Mouse (Mus musculus): ENCODE data around the gene Ccr10. TPM values are rescaled to one million over a fixed set of nuclear protein-coding genes. Genes with fewer than 3 reads are reported as not detected.

Ccr10 gene
- 1 to 10 TPM in 1 of 2 experiments, under 1 TPM in 1; 0.44 to 1.5 TPM for total RNA-seq (2023)

DNA sequence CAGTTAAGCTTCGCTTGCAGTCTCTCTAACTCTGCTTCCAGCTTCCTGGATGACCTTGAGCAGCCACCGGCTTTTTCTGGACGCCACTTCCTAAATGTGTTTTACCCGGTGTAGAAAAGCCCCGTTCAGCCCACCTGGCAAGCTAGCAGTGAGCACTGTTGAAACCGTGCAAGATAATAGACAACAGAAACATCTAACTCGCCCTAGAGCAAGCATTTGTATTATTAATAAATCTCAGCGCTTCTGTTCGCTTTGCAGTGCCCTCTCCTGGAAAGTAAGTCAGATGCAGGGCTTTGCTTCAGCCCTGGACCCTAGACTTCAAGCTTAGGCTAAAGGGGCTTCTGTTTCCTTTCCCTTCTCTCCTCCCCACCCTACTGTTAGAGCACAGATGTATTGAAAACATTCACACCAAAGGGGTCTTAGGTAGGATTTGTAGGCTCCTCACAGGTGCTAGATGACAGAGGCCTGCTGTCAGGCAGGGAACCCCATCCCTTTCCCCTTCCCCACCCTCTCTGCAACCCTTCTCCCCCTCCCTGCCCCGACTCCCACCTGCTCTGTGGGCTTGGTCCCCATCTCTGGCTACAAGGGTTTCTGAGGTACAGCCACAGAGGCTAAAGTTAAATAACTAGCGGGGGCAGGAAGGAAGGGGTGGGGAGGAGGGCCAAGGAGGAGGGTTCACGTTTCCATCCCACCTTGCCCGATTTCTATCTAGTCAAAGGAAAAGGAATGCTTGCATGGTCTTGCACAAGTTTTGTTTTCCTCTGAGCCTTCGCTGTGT lies at the start of gene Ccr10:
Gene Ccr10 (minus strand): TSS at position 593 of the 778 bp plus-strand sequence.

DNA sequence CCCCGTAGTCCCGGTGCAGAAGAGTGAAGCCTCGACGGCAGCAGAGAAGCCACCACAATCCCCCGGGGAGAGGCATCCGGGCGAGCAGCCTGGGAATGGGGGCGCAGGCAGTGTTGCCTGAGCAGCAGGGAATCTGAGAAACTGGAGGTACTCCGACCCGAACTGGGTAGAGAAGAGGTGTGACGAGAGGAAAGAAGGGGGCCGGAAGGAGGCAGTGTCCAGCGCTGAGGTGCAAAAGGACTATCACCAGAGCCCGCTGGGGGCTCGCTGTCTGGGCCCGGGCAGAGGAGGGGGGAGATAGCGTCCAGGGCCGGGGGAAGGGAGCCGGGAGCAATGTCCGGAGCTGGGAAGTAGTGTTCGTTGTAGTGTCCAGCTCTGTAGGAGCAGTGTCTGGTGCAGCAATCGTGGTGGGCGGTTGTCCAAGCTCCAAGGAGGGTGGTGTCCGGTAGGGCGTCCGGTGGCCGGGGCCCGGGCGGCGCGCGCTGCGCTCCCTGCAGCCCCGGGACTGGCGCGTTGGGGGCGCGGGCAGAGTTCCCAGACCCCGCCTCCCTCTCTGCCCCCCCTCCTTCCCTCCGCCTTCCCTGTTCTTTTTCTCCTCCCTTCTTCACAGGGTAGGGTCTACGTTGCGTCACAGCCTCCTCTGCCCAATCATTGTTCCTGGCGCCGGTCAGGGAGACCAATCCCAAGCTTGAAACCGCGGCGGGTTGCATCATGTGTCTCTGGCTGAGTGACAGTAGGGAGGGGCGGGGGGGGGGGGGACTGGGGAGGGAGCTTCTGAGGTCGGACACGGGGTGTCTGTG lies 4.2 kb downstream of the Ccr10 start, which contains the start of gene Plekhh3:
Gene Plekhh3 (minus strand): TSS at position 541 of the 800 bp plus-strand sequence.

DNA sequence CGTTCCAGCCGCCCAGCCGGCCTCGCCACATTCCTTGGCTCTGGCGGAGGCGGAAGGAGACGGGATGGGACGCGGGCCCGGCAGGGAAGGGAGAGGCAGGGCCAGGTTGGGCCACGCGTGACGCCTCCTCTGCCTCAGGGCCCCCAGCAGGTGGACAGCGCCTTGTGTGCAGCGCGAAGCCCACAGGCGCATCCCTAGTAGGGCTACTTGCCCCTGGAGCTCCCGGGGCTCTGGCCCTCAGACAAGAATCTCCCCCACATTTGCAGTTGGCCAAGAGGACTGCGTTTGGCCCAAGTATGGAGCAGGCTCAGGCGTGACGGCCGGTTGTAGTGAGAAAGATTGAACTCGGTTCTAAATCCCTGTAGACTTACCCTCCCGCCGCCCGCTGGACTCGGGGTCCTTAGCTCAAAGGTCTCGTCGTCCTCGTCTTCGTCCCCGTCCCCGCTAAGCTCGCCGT lies 4.9 kb downstream of the Ccr10 start, which contains the start of gene Cntnap1:
Gene Cntnap1 (plus strand): TSS at position 170 of the 457 bp plus-strand sequence.

DNA sequence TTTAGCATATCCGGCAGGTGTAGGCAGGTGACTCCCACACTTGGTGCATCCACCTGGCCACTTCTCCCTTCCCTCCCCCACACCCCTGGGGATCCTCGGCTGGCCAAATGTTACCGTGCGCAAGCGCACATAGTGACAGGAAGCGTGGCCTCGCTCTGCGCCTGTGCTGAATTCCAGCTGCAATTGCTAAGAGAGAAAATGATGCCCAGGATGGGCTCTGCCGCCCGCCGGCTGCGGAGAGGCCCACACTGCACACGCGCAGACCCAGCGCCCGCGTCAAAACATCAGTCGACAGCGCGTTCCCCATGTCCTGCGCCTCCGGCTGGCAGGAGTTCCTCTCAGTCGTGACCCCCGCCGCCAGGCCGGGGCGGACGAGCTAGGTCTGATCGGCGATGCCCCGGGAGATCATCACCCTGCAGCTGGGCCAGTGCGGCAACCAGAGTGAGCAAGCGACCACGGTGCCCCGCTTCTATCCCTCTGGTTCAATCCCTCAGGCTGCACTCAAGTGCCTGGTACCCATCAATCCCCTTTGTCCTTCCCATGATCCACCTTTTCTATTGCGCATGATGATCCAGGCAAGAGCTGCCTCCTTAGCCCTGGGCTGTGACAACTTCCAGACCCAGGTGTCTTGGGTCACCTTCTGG lies 19.4 kb downstream of the Ccr10 start, which contains the start of gene Tubg2:
Gene Tubg2 (plus strand): TSS at position 180 of the 644 bp plus-strand sequence.

Other genes with a start within 250 kb of the Ccr10 start
- 100 to 1,000 TPM; 263 to 271 TPM for gene Stat3, start 235.9 kb downstream of the Ccr10 start, total RNA-seq (2023)
- gene Cavin1, start 204.6 kb downstream of the Ccr10 start, total RNA-seq (2023) = under 1 TPM; 0.27 to 0.82 TPM
- 1 to 10 TPM; 2.2 to 4.0 TPM for gene Atp6v0a1, start 166.0 kb downstream of the Ccr10 start, total RNA-seq (2023)
- 10 to 100 TPM in 1 of 2 experiments, 1 to 10 TPM in 1; 8.9 to 17.3 TPM for gene Naglu, start 105.4 kb downstream of the Ccr10 start, total RNA-seq (2023)
- gene Hsd17b1, start 97.0 kb downstream of the Ccr10 start, total RNA-seq (2023) = 1 to 10 TPM; 1.3 to 1.7 TPM
- gene Coasy, start 92.9 kb downstream of the Ccr10 start, total RNA-seq (2023) = 10 to 100 TPM; 12.7 to 17.8 TPM
- 10 to 100 TPM; 37.2 to 41.9 TPM for gene Mlx, start 88.2 kb downstream of the Ccr10 start, total RNA-seq (2023)
- gene Psmc3ip, start 80.0 kb downstream of the Ccr10 start, total RNA-seq (2023) = 1 to 10 TPM; 2.7 to 4.0 TPM
- 10 to 100 TPM; 80.7 to 89.4 TPM for gene Retreg3, start 55.5 kb downstream of the Ccr10 start, total RNA-seq (2023)
- 10 to 100 TPM; 16.2 to 19.9 TPM for gene Tubg1, start 55.5 kb downstream of the Ccr10 start, total RNA-seq (2023)
- 1 to 10 TPM; 2.3 to 2.7 TPM for gene Tubg2, start 19.5 kb downstream of the Ccr10 start, total RNA-seq (2023)
- under 1 TPM; 0.24 to 0.44 TPM for gene Cntnap1, start 4.9 kb downstream of the Ccr10 start, total RNA-seq (2023)
- gene Plekhh3, start 4.1 kb downstream of the Ccr10 start, total RNA-seq (2023) = 1 to 10 TPM in 1 of 2 experiments, under 1 TPM in 1; 0.73 to 1.1 TPM
- gene Ezh1, start 51.0 kb upstream of the Ccr10 start, total RNA-seq (2023) = 10 to 100 TPM; 89.4 to 98.1 TPM
- not detected for gene Ramp2, start 70.6 kb upstream of the Ccr10 start, total RNA-seq (2023)
- 10 to 100 TPM; 62.5 to 71.6 TPM for gene Vps25, start 78.3 kb upstream of the Ccr10 start, total RNA-seq (2023)
- gene Wnk4, start 85.1 kb upstream of the Ccr10 start, total RNA-seq (2023) = 1 to 10 TPM; 1.2 to 1.8 TPM
- gene Cntd1, start 103.6 kb upstream of the Ccr10 start, total RNA-seq (2023) = not detected
- gene Coa3, start 103.7 kb upstream of the Ccr10 start, total RNA-seq (2023) = 10 to 100 TPM; 38.7 to 39.1 TPM
- 100 to 1,000 TPM; 207 to 215 TPM for gene Becn1, start 126.8 kb upstream of the Ccr10 start, total RNA-seq (2023)
- 100 to 1,000 TPM; 126 to 147 TPM for gene Psme3, start 140.8 kb upstream of the Ccr10 start, total RNA-seq (2023)
- 10 to 100 TPM; 23.2 to 25.3 TPM for gene Aoc2, start 149.6 kb upstream of the Ccr10 start, total RNA-seq (2023)
- gene Aoc3, start 155.2 kb upstream of the Ccr10 start, total RNA-seq (2023) = 1 to 10 TPM in 1 of 2 experiments, under 1 TPM in 1; 0.73 to 1.1 TPM
- not detected for gene G6pc, start 192.1 kb upstream of the Ccr10 start, total RNA-seq (2023)
- gene Aarsd1, start 242.2 kb upstream of the Ccr10 start, total RNA-seq (2023) = 10 to 100 TPM; 23.3 to 30.8 TPM
- gene Gm27029, start 249.4 kb upstream of the Ccr10 start, total RNA-seq (2023) = 1 to 10 TPM in 1 of 2 experiments, under 1 TPM in 1; 0.90 to 1.3 TPM
- gene Rundc1, start 249.6 kb upstream of the Ccr10 start, total RNA-seq (2023) = 10 to 100 TPM; 25.2 to 27.6 TPM
- 1 to 10 TPM; 5.3 to 8.5 TPM for gene Ptges3l, start 249.9 kb upstream of the Ccr10 start, total RNA-seq (2023)